ENCODE assay signal across 8 mouse cellular contexts in the genomic region with DNA sequence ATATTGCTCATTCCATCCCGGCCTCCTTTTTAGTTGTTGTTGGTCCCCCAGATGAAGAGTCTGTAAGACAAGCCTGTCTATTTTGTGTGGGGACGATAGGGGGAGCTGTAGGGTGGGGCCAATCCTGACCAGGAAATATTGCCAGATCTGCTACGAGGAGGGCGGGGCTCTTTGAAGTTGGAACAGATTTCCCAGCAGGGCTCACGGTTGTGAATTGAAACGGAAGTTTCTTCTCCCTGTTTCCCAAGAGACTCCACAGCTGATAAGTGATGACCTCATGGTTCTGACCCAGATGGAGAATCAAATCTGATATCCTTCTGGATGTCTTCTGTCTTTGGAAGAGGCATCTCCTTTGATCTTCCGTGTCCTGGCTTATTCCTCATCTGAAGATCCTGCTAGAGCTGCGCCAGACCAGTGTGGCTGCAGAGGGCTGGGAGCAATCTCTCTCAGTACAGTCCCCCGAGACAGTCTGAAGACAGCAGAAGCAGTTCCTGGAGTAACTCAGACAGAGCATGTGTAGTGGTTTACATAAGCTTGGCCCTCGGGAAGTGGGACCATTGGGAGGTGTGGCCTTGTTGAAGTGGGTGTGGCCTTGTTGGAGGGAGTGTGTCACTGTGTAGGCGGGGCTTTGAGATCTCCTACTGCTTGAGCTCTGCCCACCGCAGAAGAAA.
A peak's percentile ranks its signal among the peaks of the same experiment; 100 is the strongest.
DNase-seq lines count a peak whose midpoint lies in the region; ATAC-seq and TF ChIP-seq lines count a peak whose summit lies in the region.

No protein-coding gene starts in this region.

- peaks cover 16% of the 10 kb centered on the region; the same call in 1 of the 2 replicates for H3K4me1 ChIP-seq in hindbrain, embryonic 10.5 days (replicated peaks)
- H3K4me1 ChIP-seq in stomach, embryonic 14.5 days (ENCODE audit: control insufficient read depth, insufficient read depth, low read length): no peaks in the 10 kb centered on the region

- peak; percentile 78 for TF ChIP-seq CTCF in layer of hippocampus, adult 2 months (conservative IDR thresholded peaks at IDR 0.05)

- no peaks in the 10 kb centered on the region for H3K27me3 ChIP-seq in hindbrain, embryonic 10.5 days (ENCODE audit: insufficient read depth, poor library complexity, severe bottlenecking)
- H3K27me3 ChIP-seq in stomach, embryonic 14.5 days (ENCODE audit: control insufficient read depth, insufficient read depth, low read length): no peaks in the 10 kb centered on the region

- H3K4me3 ChIP-seq in hindbrain, embryonic 10.5 days: peak overlapping the region; percentile 37
- peak overlapping the region; percentile 14; the same call in 1 of the 2 replicates for H3K4me3 ChIP-seq in layer of hippocampus, adult 2 months
- H3K4me3 ChIP-seq in stomach, embryonic 14.5 days (ENCODE audit: low read depth, low read length): no peak overlapping the region

- WGBS in hindbrain, embryonic 10.5 days: 15% methylated on average over 12 of the region's 12 CpGs
- WGBS in stomach, embryonic 14.5 days: 11% methylated on average over 12 of the region's 12 CpGs

- H3K36me3 ChIP-seq in hindbrain, embryonic 10.5 days: no peaks in the 10 kb centered on the region
- no peaks in the 10 kb centered on the region for H3K36me3 ChIP-seq in stomach, embryonic 14.5 days (ENCODE audit: control insufficient read depth, insufficient read depth, low read length)

- peak overlapping the region; percentile 42; the same call in 1 of the 2 replicates for H3K27ac ChIP-seq in hindbrain, embryonic 10.5 days
- H3K27ac ChIP-seq in layer of hippocampus, adult 2 months: peak overlapping the region; percentile 48; the same call in 1 of the 2 replicates
- peak overlapping the region; percentile 68; the same call in 1 of the 2 replicates for H3K27ac ChIP-seq in stomach, embryonic 14.5 days (ENCODE audit: low read length)

- H3K4me2 ChIP-seq in stomach, embryonic 14.5 days (replicated peaks; ENCODE audit: low read depth, low read length): peak overlapping the region; percentile 36

- H3K9me3 ChIP-seq in hindbrain, embryonic 10.5 days: no peaks in the 10 kb centered on the region
- H3K9me3 ChIP-seq in stomach, embryonic 14.5 days (ENCODE audit: control insufficient read depth, low read depth, low read length): 0 out of 2 replicates have a peak, but pooled peaks cover 2% of the 10 kb centered on the region

- peak; percentile 89 for ATAC-seq in stomach, embryonic 14.5 days (ENCODE audit: insufficient number of reproducible peaks, insufficient read depth, low FRiP score, low read depth)

- DNase-seq in layer of hippocampus, adult 11-12 months (ENCODE audit: low spot score): peak; percentile 44
- DNase-seq in layer of hippocampus, adult 9-10 months (ENCODE audit: low spot score): no peak
- DNase-seq in cerebellum, adult 8-10 months: peak; percentile 60
- DNase-seq in forelimb bud, embryonic 11.5 days (ENCODE audit: low read depth, low spot score): peak; percentile 51
- peak; percentile 61 for DNase-seq in hindbrain, embryonic 10.5 days (ENCODE audit: low spot score)
- DNase-seq in layer of hippocampus, adult 2 months (ENCODE audit: low spot score in 2 of 2): peak; percentile 16 to 44
- DNase-seq in lung, postnatal 25 days (ENCODE audit: low spot score): peak; percentile 85

- H3K9ac ChIP-seq in stomach, embryonic 14.5 days (replicated peaks; ENCODE audit: low read depth, low read length): no peak overlapping the region
